Mouse (Mus musculus): ENCODE measurements around the gene Flt1. TPM values are rescaled to one million over a fixed set of nuclear protein-coding genes. Genes with fewer than 3 reads are reported as not detected.

The Flt1 gene
- total RNA-seq, 1 experiment = 5.1 TPM

DNA sequence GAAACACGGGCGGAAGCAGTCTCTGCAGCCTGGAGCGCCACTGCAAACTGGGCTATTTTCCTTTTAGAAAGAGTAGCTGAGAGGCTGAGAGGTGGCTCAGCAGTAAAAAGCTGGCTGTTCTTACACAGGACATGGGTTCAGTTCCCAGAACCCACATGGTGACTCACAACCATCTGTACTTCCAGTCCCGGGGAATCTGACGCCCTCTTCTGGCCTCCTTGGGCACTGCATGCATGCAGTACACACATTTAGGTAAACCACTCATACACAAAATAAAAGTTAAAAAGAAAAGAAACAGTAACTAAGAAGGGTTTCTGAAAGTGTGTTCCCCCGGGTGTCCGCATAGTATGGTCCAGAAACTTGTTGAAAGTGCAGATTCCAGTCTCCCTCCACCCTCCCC lies 146.7 kb downstream of the Flt1 start:
- TF ChIP-seq MAFK (IDR thresholded peaks at IDR 0.05; ENCODE audit: insufficient read depth, low read depth, low read length) = no peak
- TF ChIP-seq CHD2 (IDR thresholded peaks at IDR 0.05; ENCODE audit: low read depth, low read length) = no peak
- no peak for TF ChIP-seq HCFC1 (IDR thresholded peaks at IDR 0.05; ENCODE audit: borderline replicate concordance, insufficient read depth, low read length)
- no peak for TF ChIP-seq ZC3H11A (IDR thresholded peaks at IDR 0.05; ENCODE audit: borderline replicate concordance, low read depth, low read length)
- TF ChIP-seq ZNF384 (IDR thresholded peaks at IDR 0.05; ENCODE audit: low read depth, low read length) = no peak
- no peaks in the 10 kb centered on the region for H3K36me3 ChIP-seq (ENCODE audit: control insufficient read depth, insufficient read depth, low read length, poor library complexity, severe bottlenecking)
- in situ Hi-C loops (cut with MboI; ENCODE audit: low sequenced_read_pairs in 2 of 2, unreplicated experiment in 2 of 2) = no loop called here
- peaks cover 0 to 6% of the 10 kb centered on the region in 2 experiments; a peak in 1 of 4 replicates for H3K4me1 ChIP-seq (ENCODE audit: control insufficient read depth in 2 of 2, insufficient read depth in 2 of 2, low read length in 2 of 2, poor library complexity in 1 of 2)
- H3K27ac ChIP-seq (ENCODE audit: insufficient read depth, low read depth, low read length, poor library complexity, severe bottlenecking) = no peak overlapping the region
- H3K9ac ChIP-seq (ENCODE audit: insufficient read depth, low read depth, low read length, poor library complexity, severe bottlenecking) = no peak overlapping the region
- no peaks in the 10 kb centered on the region for H3K9me3 ChIP-seq (ENCODE audit: control insufficient read depth, insufficient read depth, low read depth, low read length)
- no peak overlapping the region for H3K4me3 ChIP-seq (ENCODE audit: insufficient read depth in 1 of 2, low read depth in 1 of 2, low read length in 2 of 2, poor library complexity in 1 of 2, severe bottlenecking in 1 of 2)
- no peak for DNase-seq (ENCODE audit: low read depth, low spot score)

DNA sequence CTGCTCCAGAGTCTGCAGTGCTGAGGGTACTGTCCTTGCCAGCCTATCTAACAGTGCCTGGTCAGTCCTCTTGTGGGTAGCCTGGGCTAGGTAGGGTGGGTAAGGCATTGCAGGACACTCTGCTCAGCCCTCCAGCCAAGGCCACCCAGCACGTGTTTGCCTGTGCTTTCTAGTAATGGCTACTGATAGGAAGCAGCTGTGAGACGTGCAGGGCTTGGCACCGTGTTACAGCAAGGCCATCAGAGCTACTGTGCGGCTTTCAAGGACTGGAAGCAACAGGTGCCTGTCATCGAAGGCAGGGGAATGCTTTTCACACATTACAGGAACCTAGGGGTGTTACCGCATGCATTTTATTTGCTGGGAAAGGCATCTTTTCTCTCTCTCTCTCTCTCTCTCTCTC lies 148.8 kb downstream of the Flt1 start:
- Histone ChIP-seq H3K4me1 (ENCODE audit: control insufficient read depth in 2 of 2, insufficient read depth in 2 of 2, low read length in 2 of 2, poor library complexity in 1 of 2) (peaks cover 0 to 5% of the 10 kb centered on the region in 2 experiments; a peak in 1 of 4 replicates), H3K27ac (ENCODE audit: insufficient read depth, low read depth, low read length, poor library complexity, severe bottlenecking) (no peak overlapping the region), H3K4me3 (ENCODE audit: insufficient read depth in 1 of 2, low read depth in 1 of 2, low read length in 2 of 2, poor library complexity in 1 of 2, severe bottlenecking in 1 of 2) (no peak overlapping the region), H3K9ac (ENCODE audit: insufficient read depth, low read depth, low read length, poor library complexity, severe bottlenecking) (no peak overlapping the region), H3K9me3 (ENCODE audit: control insufficient read depth, insufficient read depth, low read depth, low read length) (no peaks in the 10 kb centered on the region), H3K36me3 (ENCODE audit: control insufficient read depth, insufficient read depth, low read length, poor library complexity, severe bottlenecking) (no peaks in the 10 kb centered on the region)
- in situ Hi-C loops (cut with MboI; ENCODE audit: low sequenced_read_pairs in 2 of 2, unreplicated experiment in 2 of 2) = no loop called here
- TF ChIP-seq ZNF384 (IDR thresholded peaks at IDR 0.05; ENCODE audit: low read depth, low read length) (no peak), MAFK (IDR thresholded peaks at IDR 0.05; ENCODE audit: insufficient read depth, low read depth, low read length) (no peak), CHD2 (IDR thresholded peaks at IDR 0.05; ENCODE audit: low read depth, low read length) (no peak), ZC3H11A (IDR thresholded peaks at IDR 0.05; ENCODE audit: borderline replicate concordance, low read depth, low read length) (no peak), HCFC1 (IDR thresholded peaks at IDR 0.05; ENCODE audit: borderline replicate concordance, insufficient read depth, low read length) (no peak)
- no peak for DNase-seq (ENCODE audit: low read depth, low spot score)

DNA sequence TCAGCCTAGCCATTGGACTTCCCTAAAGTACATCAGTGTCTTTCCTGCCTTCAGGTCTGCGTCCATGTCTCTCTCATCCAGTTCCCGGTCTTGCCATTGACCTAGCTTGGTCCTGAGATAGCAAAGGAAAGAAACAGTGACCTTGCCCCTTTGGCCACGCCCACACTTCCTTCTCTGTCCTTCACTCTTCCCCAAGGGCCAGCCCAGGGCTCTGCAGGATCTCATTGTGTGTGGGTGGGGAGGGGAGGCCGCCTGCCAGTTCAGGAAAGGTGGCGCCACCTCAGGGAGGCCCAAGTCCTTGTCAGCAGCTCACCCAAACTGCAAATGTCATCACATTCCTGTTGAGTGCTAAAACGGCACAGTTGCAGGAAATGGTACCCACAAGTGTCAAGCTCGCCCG lies 151.3 kb downstream of the Flt1 start:
- Histone ChIP-seq H3K4me3 (ENCODE audit: insufficient read depth in 1 of 2, low read depth in 1 of 2, low read length in 2 of 2, poor library complexity in 1 of 2, severe bottlenecking in 1 of 2) (no peak overlapping the region), H3K4me1 (ENCODE audit: control insufficient read depth in 2 of 2, insufficient read depth in 2 of 2, low read length in 2 of 2, poor library complexity in 1 of 2) (peaks cover 0 to 5% of the 10 kb centered on the region in 2 experiments; a peak in 1 of 4 replicates), H3K27ac (ENCODE audit: insufficient read depth, low read depth, low read length, poor library complexity, severe bottlenecking) (no peak overlapping the region), H3K9ac (ENCODE audit: insufficient read depth, low read depth, low read length, poor library complexity, severe bottlenecking) (no peak overlapping the region), H3K36me3 (ENCODE audit: control insufficient read depth, insufficient read depth, low read length, poor library complexity, severe bottlenecking) (no peaks in the 10 kb centered on the region), H3K9me3 (ENCODE audit: control insufficient read depth, insufficient read depth, low read depth, low read length) (no peaks in the 10 kb centered on the region)
- in situ Hi-C loops (cut with MboI; ENCODE audit: low sequenced_read_pairs in 2 of 2, unreplicated experiment in 2 of 2) = no loop called here
- DNase-seq (ENCODE audit: low read depth, low spot score) = no peak
- TF ChIP-seq MAFK (IDR thresholded peaks at IDR 0.05; ENCODE audit: insufficient read depth, low read depth, low read length) (no peak), HCFC1 (IDR thresholded peaks at IDR 0.05; ENCODE audit: borderline replicate concordance, insufficient read depth, low read length) (no peak), ZC3H11A (IDR thresholded peaks at IDR 0.05; ENCODE audit: borderline replicate concordance, low read depth, low read length) (no peak), CHD2 (IDR thresholded peaks at IDR 0.05; ENCODE audit: low read depth, low read length) (no peak), ZNF384 (IDR thresholded peaks at IDR 0.05; ENCODE audit: low read depth, low read length) (no peak)

DNA sequence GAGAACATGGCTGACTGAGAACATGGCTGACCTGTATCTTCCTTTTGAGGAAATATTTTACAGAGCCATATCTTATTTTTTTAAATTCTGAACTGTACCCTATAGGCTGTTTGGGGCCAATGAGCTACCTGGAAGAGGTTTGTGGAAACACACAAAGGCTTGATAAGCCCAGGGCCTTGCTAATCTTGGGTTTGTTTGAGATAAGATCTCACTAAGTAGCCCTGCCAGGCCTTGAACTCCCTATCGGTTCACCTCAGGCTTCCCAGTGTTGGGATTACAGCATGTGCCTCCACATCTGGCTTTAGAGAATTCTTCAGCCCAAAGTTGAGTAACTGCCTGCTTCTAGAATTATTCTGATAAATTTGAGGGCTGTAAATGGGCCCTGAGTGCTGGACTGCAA lies 152.3 kb downstream of the Flt1 start:
- H3K4me3 ChIP-seq (ENCODE audit: insufficient read depth in 1 of 2, low read depth in 1 of 2, low read length in 2 of 2, poor library complexity in 1 of 2, severe bottlenecking in 1 of 2) = no peak overlapping the region
- DNase-seq (ENCODE audit: low read depth, low spot score) = no peak
- peaks cover 0 to 5% of the 10 kb centered on the region in 2 experiments; a peak in 1 of 4 replicates for H3K4me1 ChIP-seq (ENCODE audit: control insufficient read depth in 2 of 2, insufficient read depth in 2 of 2, low read length in 2 of 2, poor library complexity in 1 of 2)
- H3K9ac ChIP-seq (ENCODE audit: insufficient read depth, low read depth, low read length, poor library complexity, severe bottlenecking) = no peak overlapping the region
- no peaks in the 10 kb centered on the region for H3K36me3 ChIP-seq (ENCODE audit: control insufficient read depth, insufficient read depth, low read length, poor library complexity, severe bottlenecking)
- in situ Hi-C loops (cut with MboI; ENCODE audit: low sequenced_read_pairs in 2 of 2, unreplicated experiment in 2 of 2) = no loop called here
- H3K9me3 ChIP-seq (ENCODE audit: control insufficient read depth, insufficient read depth, low read depth, low read length) = no peaks in the 10 kb centered on the region
- no peak overlapping the region for H3K27ac ChIP-seq (ENCODE audit: insufficient read depth, low read depth, low read length, poor library complexity, severe bottlenecking)
- TF ChIP-seq CHD2 (IDR thresholded peaks at IDR 0.05; ENCODE audit: low read depth, low read length) (no peak), ZNF384 (IDR thresholded peaks at IDR 0.05; ENCODE audit: low read depth, low read length) (no peak), HCFC1 (IDR thresholded peaks at IDR 0.05; ENCODE audit: borderline replicate concordance, insufficient read depth, low read length) (no peak), ZC3H11A (IDR thresholded peaks at IDR 0.05; ENCODE audit: borderline replicate concordance, low read depth, low read length) (no peak), MAFK (IDR thresholded peaks at IDR 0.05; ENCODE audit: insufficient read depth, low read depth, low read length) (no peak)

DNA sequence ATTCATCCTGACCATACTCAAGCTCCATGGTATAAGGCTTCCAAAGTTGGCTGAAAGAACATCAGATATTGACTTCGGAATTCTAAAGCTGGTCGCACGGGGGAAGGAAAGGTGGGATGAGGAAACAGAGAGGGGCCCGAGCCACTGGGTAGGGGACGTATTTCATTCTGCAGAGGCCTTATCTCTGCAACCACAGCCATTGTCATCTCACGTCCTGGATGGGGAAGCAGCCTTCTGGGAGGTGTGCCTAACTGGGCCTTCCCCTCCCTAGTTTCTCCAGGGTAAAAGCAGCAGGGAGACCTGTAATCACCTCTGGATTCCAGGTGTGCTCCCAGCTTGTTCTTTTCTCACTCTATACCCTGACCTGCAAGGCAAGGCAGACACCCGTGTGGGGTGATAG lies 153.1 kb downstream of the Flt1 start:
- TF ChIP-seq ZC3H11A (IDR thresholded peaks at IDR 0.05; ENCODE audit: borderline replicate concordance, low read depth, low read length) (no peak), CHD2 (IDR thresholded peaks at IDR 0.05; ENCODE audit: low read depth, low read length) (no peak), ZNF384 (IDR thresholded peaks at IDR 0.05; ENCODE audit: low read depth, low read length) (no peak), MAFK (IDR thresholded peaks at IDR 0.05; ENCODE audit: insufficient read depth, low read depth, low read length) (no peak), HCFC1 (IDR thresholded peaks at IDR 0.05; ENCODE audit: borderline replicate concordance, insufficient read depth, low read length) (no peak)
- in situ Hi-C loops (cut with MboI; ENCODE audit: low sequenced_read_pairs in 2 of 2, unreplicated experiment in 2 of 2) = no loop called here
- H3K9me3 ChIP-seq (ENCODE audit: control insufficient read depth, insufficient read depth, low read depth, low read length) = no peaks in the 10 kb centered on the region

More for the DNA sequence above, 153.1 kb downstream of the Flt1 start:
- Histone ChIP-seq H3K9ac (ENCODE audit: insufficient read depth, low read depth, low read length, poor library complexity, severe bottlenecking) (no peak overlapping the region), H3K4me3 (ENCODE audit: insufficient read depth in 1 of 2, low read depth in 1 of 2, low read length in 2 of 2, poor library complexity in 1 of 2, severe bottlenecking in 1 of 2) (no peak overlapping the region), H3K4me1 (ENCODE audit: control insufficient read depth in 2 of 2, insufficient read depth in 2 of 2, low read length in 2 of 2, poor library complexity in 1 of 2) (peaks cover 0 to 5% of the 10 kb centered on the region in 2 experiments; a peak in 1 of 4 replicates), H3K27ac (ENCODE audit: insufficient read depth, low read depth, low read length, poor library complexity, severe bottlenecking) (no peak overlapping the region), H3K36me3 (ENCODE audit: control insufficient read depth, insufficient read depth, low read length, poor library complexity, severe bottlenecking) (no peaks in the 10 kb centered on the region)
- no peak for DNase-seq (ENCODE audit: low read depth, low spot score)
